Mouse (Mus musculus): ENCODE data around the gene Tmem259. TPM values are rescaled to one million over a fixed set of nuclear protein-coding genes. Genes with fewer than 3 reads are reported as not detected.
"Not testable (repeated sequence)": the region's sequence is repeated elsewhere in the genome, so short reads cannot be mapped to it uniquely, and the experiment has no call there.

Tmem259 gene
- polyA plus RNA-seq, 1 experiment from 2014 or later, result 37.3 TPM

GRCm38 (mm10) chr10:79974087-79974486, 10.0 kb downstream of the Tmem259 start:
- Histone ChIP-seq H3K4me3 (ENCODE audit: inconsistent target) (no peak overlapping the region), H3K27ac (no peak overlapping the region), H3K36me3 (ENCODE audit: inconsistent target) (peaks cover 21% of the 10 kb centered on the region; the same call in 1 of the 2 replicates), H3K79me2 (ENCODE audit: inconsistent target) (peaks cover 4% of the 10 kb centered on the region; the same call in 1 of the 2 replicates)
- 94% methylated on average over 20 of the region's 21 CpGs for WGBS (ENCODE audit: missing documents)

GRCm38 (mm10) chr10:79972831-79973230, 11.3 kb downstream of the Tmem259 start:
- no peak overlapping the region for H3K27ac ChIP-seq
- 81% methylated on average over 14 of the region's 14 CpGs for WGBS (ENCODE audit: missing documents)
- peaks cover 18% of the 10 kb centered on the region; the same call in 1 of the 2 replicates for H3K36me3 ChIP-seq (ENCODE audit: inconsistent target)
- H3K79me2 ChIP-seq (ENCODE audit: inconsistent target), result no peaks in the 10 kb centered on the region
- no peak overlapping the region for H3K4me3 ChIP-seq (ENCODE audit: inconsistent target)

GRCm38 (mm10) chr10:79971183-79971497, 13.0 kb downstream of the Tmem259 start:
- 18% methylated on average over 18 of the region's 21 CpGs for WGBS (ENCODE audit: missing documents)
- no peaks in the 10 kb centered on the region for H3K79me2 ChIP-seq (ENCODE audit: inconsistent target)
- peaks cover 29% of the 10 kb centered on the region for H3K36me3 ChIP-seq (ENCODE audit: inconsistent target)
- H3K4me3 ChIP-seq (ENCODE audit: inconsistent target), result no peak overlapping the region
- H3K27ac ChIP-seq, result no peak overlapping the region

GRCm38 (mm10) chr10:79970415-79971182, 13.5 kb downstream of the Tmem259 start, which contains the start of gene Grin3b:
Gene Grin3b (plus strand): TSS chr10:79970715.
- H3K36me3 ChIP-seq (ENCODE audit: inconsistent target), result peaks cover 29% of the 10 kb centered on the region
- 12% methylated on average over 45 of the region's 47 CpGs for WGBS (ENCODE audit: missing documents)
- no peaks in the 10 kb centered on the region for H3K79me2 ChIP-seq (ENCODE audit: inconsistent target)
- no peak within 1 kb of the TSS for H3K27ac ChIP-seq
- no peak within 1 kb of the TSS for H3K4me3 ChIP-seq (ENCODE audit: inconsistent target)

- Histone ChIP-seq H3K79me2 (ENCODE audit: inconsistent target) (no peaks in the 10 kb centered on the region), H3K36me3 (ENCODE audit: inconsistent target) (peaks cover 43% of the 10 kb centered on the region), H3K27ac (no peak overlapping the region), H3K4me3 (ENCODE audit: inconsistent target) (no peak overlapping the region)
- WGBS (ENCODE audit: missing documents), result 76% methylated on average over 3 of the region's 3 CpGs
Measured at GRCm38 (mm10) chr10:79969124-79969568, 15.0 kb downstream of the Tmem259 start.

GRCm38 (mm10) chr10:79968181-79968580, 15.9 kb downstream of the Tmem259 start:
- Histone ChIP-seq H3K27ac (no peak overlapping the region), H3K4me3 (ENCODE audit: inconsistent target) (no peak overlapping the region), H3K79me2 (ENCODE audit: inconsistent target) (peaks cover 1% of the 10 kb centered on the region; the same call in 1 of the 2 replicates), H3K36me3 (ENCODE audit: inconsistent target) (peaks cover 48% of the 10 kb centered on the region)
- WGBS (ENCODE audit: missing documents), result 92% methylated on average over 1 of the region's 1 CpGs

- no peak overlapping the region for H3K27ac ChIP-seq
- WGBS (ENCODE audit: missing documents), result 97% methylated on average over 5 of the region's 5 CpGs
- no peak overlapping the region for H3K4me3 ChIP-seq (ENCODE audit: inconsistent target)
- peaks cover 14% of the 10 kb centered on the region for H3K79me2 ChIP-seq (ENCODE audit: inconsistent target)
- H3K36me3 ChIP-seq (ENCODE audit: inconsistent target), result peaks cover 55% of the 10 kb centered on the region
Measured at GRCm38 (mm10) chr10:79966886-79967400, 17.2 kb downstream of the Tmem259 start.

- peaks cover 17% of the 10 kb centered on the region for H3K79me2 ChIP-seq (ENCODE audit: inconsistent target)
- 95% methylated on average over 5 of the region's 5 CpGs for WGBS (ENCODE audit: missing documents)
- H3K27ac ChIP-seq, result no peak overlapping the region
- H3K36me3 ChIP-seq (ENCODE audit: inconsistent target), result peaks cover 55% of the 10 kb centered on the region
- H3K4me3 ChIP-seq (ENCODE audit: inconsistent target), result no peak overlapping the region
Measured at GRCm38 (mm10) chr10:79965325-79965724, 18.8 kb downstream of the Tmem259 start.

GRCm38 (mm10) chr10:79964727-79965126, 19.4 kb downstream of the Tmem259 start:
- Histone ChIP-seq H3K27ac (no peak overlapping the region), H3K4me3 (ENCODE audit: inconsistent target) (no peak overlapping the region), H3K79me2 (ENCODE audit: inconsistent target) (peaks cover 17% of the 10 kb centered on the region), H3K36me3 (ENCODE audit: inconsistent target) (peaks cover 55% of the 10 kb centered on the region)
- 100% methylated on average over 4 of the region's 7 CpGs for WGBS (ENCODE audit: missing documents)

GRCm38 (mm10) chr10:79960671-79961294, 23.3 kb downstream of the Tmem259 start:
- 22% methylated on average over 10 of the region's 10 CpGs for WGBS (ENCODE audit: missing documents)
- Histone ChIP-seq H3K27ac (peak overlapping the region; percentile 87), H3K79me2 (ENCODE audit: inconsistent target) (peaks cover 17% of the 10 kb centered on the region), H3K4me3 (ENCODE audit: inconsistent target) (peak overlapping the region; percentile 67), H3K36me3 (ENCODE audit: inconsistent target) (peaks cover 28% of the 10 kb centered on the region; the same call in 1 of the 2 replicates)

GRCm38 (mm10) chr10:79959847-79960601, 24.1 kb downstream of the Tmem259 start, which contains the start of gene Wdr18:
Gene Wdr18 (plus strand): TSS chr10:79960152.
- Histone ChIP-seq H3K36me3 (ENCODE audit: inconsistent target) (peaks cover 20% of the 10 kb centered on the region; the same call in 1 of the 2 replicates), H3K4me3 (ENCODE audit: inconsistent target) (peak within 1 kb of the TSS; percentile 67), H3K27ac (peak within 1 kb of the TSS; percentile 87), H3K79me2 (ENCODE audit: inconsistent target) (peaks cover 17% of the 10 kb centered on the region)
- under 1% methylated on average over 61 of the region's 61 CpGs for WGBS (ENCODE audit: missing documents)

GRCm38 (mm10) chr10:79959412-79959811, 24.7 kb downstream of the Tmem259 start:
- peaks cover 14% of the 10 kb centered on the region; the same call in 1 of the 2 replicates for H3K36me3 ChIP-seq (ENCODE audit: inconsistent target)
- peaks cover 17% of the 10 kb centered on the region for H3K79me2 ChIP-seq (ENCODE audit: inconsistent target)
- 53% methylated on average over 5 of the region's 10 CpGs for WGBS (ENCODE audit: missing documents)
- H3K4me3 ChIP-seq (ENCODE audit: inconsistent target); H3K27ac ChIP-seq: not testable (repeated sequence)

GRCm38 (mm10) chr10:79958140-79958816, 25.9 kb downstream of the Tmem259 start:
- Histone ChIP-seq H3K27ac (no peak overlapping the region), H3K36me3 (ENCODE audit: inconsistent target) (peaks cover 7% of the 10 kb centered on the region; the same call in 1 of the 2 replicates), H3K79me2 (ENCODE audit: inconsistent target) (peaks cover 17% of the 10 kb centered on the region), H3K4me3 (ENCODE audit: inconsistent target) (no peak overlapping the region)
- WGBS (ENCODE audit: missing documents), result 26% methylated on average over 15 of the region's 21 CpGs
